Mouse (Mus musculus): ENCODE data around the gene Gal3st1. TPM values are rescaled to one million over a fixed set of nuclear protein-coding genes. Genes with fewer than 3 reads are reported as not detected.

The Gal3st1 gene
- polyA plus RNA-seq, 1 experiment from 2014 or later = 17.4 TPM

- 0 out of 2 replicates have a peak, but pooled peaks cover 14% of the 10 kb centered on the region for H3K27me3 ChIP-seq (replicated peaks; ENCODE audit: control insufficient read depth, insufficient read depth, low read length)
- H3K4me1 ChIP-seq (replicated peaks; ENCODE audit: control insufficient read depth, insufficient read depth, low read length) = no peaks in the 10 kb centered on the region
- H3K9ac ChIP-seq (ENCODE audit: low read length) = no peak overlapping the region
- no peak overlapping the region for H3K4me2 ChIP-seq (ENCODE audit: low read length)
- no peaks in the 10 kb centered on the region for H3K36me3 ChIP-seq (ENCODE audit: control insufficient read depth, insufficient read depth, low read length)
- ATAC-seq (replicated peaks; ENCODE audit: low FRiP score, low TSS enrichment, low read depth) (no peak), DNase-seq (ENCODE audit: low spot score) (no peak)
- no peak overlapping the region for H3K4me3 ChIP-seq (ENCODE audit: low read depth, low read length)
- WGBS = 29% methylated on average over 12 of the region's 12 CpGs
- no peak overlapping the region for H3K27ac ChIP-seq (ENCODE audit: low read depth)
- H3K9me3 ChIP-seq (ENCODE audit: control insufficient read depth, low read length) = no peaks in the 10 kb centered on the region
Measured at GRCm38 (mm10) chr11:4031961-4032360, 48.5 kb downstream of the Gal3st1 start.

GRCm38 (mm10) chr11:4033471-4033870 lies 50.0 kb downstream of the Gal3st1 start:
- no peak overlapping the region for H3K4me3 ChIP-seq (ENCODE audit: low read depth, low read length)
- no peak overlapping the region for H3K4me2 ChIP-seq (ENCODE audit: low read length)
- no peak overlapping the region for H3K27ac ChIP-seq (ENCODE audit: low read depth)
- DNase-seq (ENCODE audit: low spot score) = no peak
- H3K36me3 ChIP-seq (ENCODE audit: control insufficient read depth, insufficient read depth, low read length) = no peaks in the 10 kb centered on the region
- H3K27me3 ChIP-seq (replicated peaks; ENCODE audit: control insufficient read depth, insufficient read depth, low read length) = 0 out of 2 replicates have a peak, but pooled peaks cover 14% of the 10 kb centered on the region
- WGBS = 68% methylated on average over 7 of the region's 7 CpGs
- H3K9me3 ChIP-seq (ENCODE audit: control insufficient read depth, low read length) = no peaks in the 10 kb centered on the region
- H3K4me1 ChIP-seq (replicated peaks; ENCODE audit: control insufficient read depth, insufficient read depth, low read length) = no peaks in the 10 kb centered on the region
- no peak overlapping the region for H3K9ac ChIP-seq (ENCODE audit: low read length)
- no peak for ATAC-seq (replicated peaks; ENCODE audit: low FRiP score, low TSS enrichment, low read depth)

DNA sequence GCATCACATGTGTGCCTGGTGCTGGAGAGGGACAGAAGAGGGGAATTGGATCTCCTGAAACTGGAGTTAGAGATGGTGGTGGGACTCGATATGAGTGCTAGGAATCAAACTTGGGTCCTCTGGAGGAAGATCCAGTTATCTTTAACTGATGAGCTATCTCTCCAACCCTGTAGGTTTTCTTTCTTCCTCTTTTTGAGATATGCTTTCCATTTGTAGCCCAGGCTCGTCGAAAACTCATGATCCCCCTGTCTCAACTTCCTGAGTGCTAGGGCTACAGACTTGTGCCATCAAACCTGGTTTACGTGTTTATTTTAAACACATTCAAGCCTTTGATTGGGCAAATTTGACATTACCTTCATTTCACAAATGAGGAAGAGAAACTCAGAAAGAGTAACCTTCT lies 50.7 kb downstream of the Gal3st1 start:
- H3K27me3 ChIP-seq (replicated peaks; ENCODE audit: control insufficient read depth, insufficient read depth, low read length) = 0 out of 2 replicates have a peak, but pooled peaks cover 14% of the 10 kb centered on the region
- ATAC-seq (replicated peaks; ENCODE audit: low FRiP score, low TSS enrichment, low read depth) (no peak), DNase-seq (ENCODE audit: low spot score) (no peak)
- no peaks in the 10 kb centered on the region for H3K36me3 ChIP-seq (ENCODE audit: control insufficient read depth, insufficient read depth, low read length)
- no peak overlapping the region for H3K4me2 ChIP-seq (ENCODE audit: low read length)
- no peaks in the 10 kb centered on the region for H3K4me1 ChIP-seq (replicated peaks; ENCODE audit: control insufficient read depth, insufficient read depth, low read length)
- no peak overlapping the region for H3K4me3 ChIP-seq (ENCODE audit: low read depth, low read length)
- H3K9me3 ChIP-seq (ENCODE audit: control insufficient read depth, low read length) = no peaks in the 10 kb centered on the region
- no peak overlapping the region for H3K9ac ChIP-seq (ENCODE audit: low read length)
- WGBS = 87% methylated on average over 4 of the region's 4 CpGs
- no peak overlapping the region for H3K27ac ChIP-seq (ENCODE audit: low read depth)

DNA sequence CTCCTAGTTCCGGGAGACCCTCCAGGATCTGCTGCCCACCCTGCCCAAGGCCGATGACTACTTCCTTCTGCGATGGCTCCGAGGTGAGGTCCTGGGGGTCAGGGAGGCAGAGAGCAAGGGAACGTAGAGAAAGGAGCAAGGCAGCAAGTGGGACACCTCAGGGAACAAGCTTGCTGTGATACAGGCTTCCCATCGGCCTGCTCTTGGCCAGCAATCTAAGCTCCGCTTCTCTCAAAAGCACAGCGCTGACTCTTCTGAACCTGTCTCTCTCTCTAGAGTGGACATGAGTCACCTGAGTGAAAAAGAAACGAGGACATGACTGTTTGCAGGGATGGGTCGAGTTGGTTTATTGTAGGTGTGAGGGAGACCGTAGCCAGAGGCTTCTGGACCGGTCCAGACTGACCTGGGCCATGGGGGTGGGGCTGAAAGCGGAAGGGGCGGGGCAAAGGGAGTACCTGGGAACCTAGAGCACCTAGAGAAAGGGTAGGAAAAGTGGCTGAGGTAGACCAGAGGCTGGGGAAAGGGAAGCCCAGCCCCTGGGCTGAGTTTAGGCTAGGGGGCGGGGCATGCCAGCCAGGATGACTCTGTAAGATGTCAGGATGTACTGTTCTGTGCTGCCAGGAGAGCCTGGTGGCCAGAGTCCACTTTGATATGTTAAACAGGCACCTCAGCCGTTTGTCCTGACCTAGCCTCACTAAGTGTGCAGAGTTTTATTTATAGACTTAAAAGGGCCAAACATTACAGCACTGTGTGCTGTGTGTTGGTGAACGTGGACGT lies 51.9 kb downstream of the Gal3st1 start:
- Histone ChIP-seq H3K4me1 (replicated peaks; ENCODE audit: control insufficient read depth, insufficient read depth, low read length) (no peaks in the 10 kb centered on the region), H3K27ac (ENCODE audit: low read depth) (no peak overlapping the region), H3K36me3 (ENCODE audit: control insufficient read depth, insufficient read depth, low read length) (no peaks in the 10 kb centered on the region), H3K4me2 (ENCODE audit: low read length) (no peak overlapping the region), H3K4me3 (ENCODE audit: low read depth, low read length) (no peak overlapping the region), H3K9ac (ENCODE audit: low read length) (no peak overlapping the region), H3K9me3 (ENCODE audit: control insufficient read depth, low read length) (no peaks in the 10 kb centered on the region), H3K27me3 (replicated peaks; ENCODE audit: control insufficient read depth, insufficient read depth, low read length) (0 out of 2 replicates have a peak, but pooled peaks cover 14% of the 10 kb centered on the region)
- no peak; the same call in 1 of the 2 replicates for ATAC-seq (replicated peaks; ENCODE audit: low FRiP score, low TSS enrichment, low read depth)
- 53% methylated on average over 18 of the region's 18 CpGs for WGBS
- DNase-seq (ENCODE audit: low spot score) = no peak

GRCm38 (mm10) chr11:4035916-4036315 lies 52.5 kb downstream of the Gal3st1 start:
- Histone ChIP-seq H3K4me2 (ENCODE audit: low read length) (no peak overlapping the region), H3K27me3 (replicated peaks; ENCODE audit: control insufficient read depth, insufficient read depth, low read length) (0 out of 2 replicates have a peak, but pooled peaks cover 14% of the 10 kb centered on the region), H3K36me3 (ENCODE audit: control insufficient read depth, insufficient read depth, low read length) (no peaks in the 10 kb centered on the region), H3K4me1 (replicated peaks; ENCODE audit: control insufficient read depth, insufficient read depth, low read length) (no peaks in the 10 kb centered on the region), H3K27ac (ENCODE audit: low read depth) (no peak overlapping the region), H3K4me3 (ENCODE audit: low read depth, low read length) (no peak overlapping the region), H3K9me3 (ENCODE audit: control insufficient read depth, low read length) (no peaks in the 10 kb centered on the region), H3K9ac (ENCODE audit: low read length) (no peak overlapping the region)
- DNase-seq (ENCODE audit: low spot score) (no peak), ATAC-seq (replicated peaks; ENCODE audit: low FRiP score, low TSS enrichment, low read depth) (no peak)
- WGBS = 87% methylated on average over 6 of the region's 6 CpGs

- H3K9ac ChIP-seq (ENCODE audit: low read length) = no peak overlapping the region
- H3K27me3 ChIP-seq (replicated peaks; ENCODE audit: control insufficient read depth, insufficient read depth, low read length) = 0 out of 2 replicates have a peak, but pooled peaks cover 8% of the 10 kb centered on the region
- DNase-seq (ENCODE audit: low spot score) (no peak), ATAC-seq (replicated peaks; ENCODE audit: low FRiP score, low TSS enrichment, low read depth) (no peak)
- no peaks in the 10 kb centered on the region for H3K4me1 ChIP-seq (replicated peaks; ENCODE audit: control insufficient read depth, insufficient read depth, low read length)
- H3K9me3 ChIP-seq (ENCODE audit: control insufficient read depth, low read length) = no peaks in the 10 kb centered on the region
- no peak overlapping the region for H3K4me2 ChIP-seq (ENCODE audit: low read length)
- no peak overlapping the region for H3K27ac ChIP-seq (ENCODE audit: low read depth)
- no peaks in the 10 kb centered on the region for H3K36me3 ChIP-seq (ENCODE audit: control insufficient read depth, insufficient read depth, low read length)
- WGBS = 70% methylated on average over 9 of the region's 9 CpGs
- no peak overlapping the region for H3K4me3 ChIP-seq (ENCODE audit: low read depth, low read length)
Measured at GRCm38 (mm10) chr11:4036365-4037084, 53.1 kb downstream of the Gal3st1 start.

- DNase-seq (ENCODE audit: low spot score) = no peak
Measured at GRCm38 (mm10) chr11:4039951-4040350, 56.5 kb downstream of the Gal3st1 start.

DNA sequence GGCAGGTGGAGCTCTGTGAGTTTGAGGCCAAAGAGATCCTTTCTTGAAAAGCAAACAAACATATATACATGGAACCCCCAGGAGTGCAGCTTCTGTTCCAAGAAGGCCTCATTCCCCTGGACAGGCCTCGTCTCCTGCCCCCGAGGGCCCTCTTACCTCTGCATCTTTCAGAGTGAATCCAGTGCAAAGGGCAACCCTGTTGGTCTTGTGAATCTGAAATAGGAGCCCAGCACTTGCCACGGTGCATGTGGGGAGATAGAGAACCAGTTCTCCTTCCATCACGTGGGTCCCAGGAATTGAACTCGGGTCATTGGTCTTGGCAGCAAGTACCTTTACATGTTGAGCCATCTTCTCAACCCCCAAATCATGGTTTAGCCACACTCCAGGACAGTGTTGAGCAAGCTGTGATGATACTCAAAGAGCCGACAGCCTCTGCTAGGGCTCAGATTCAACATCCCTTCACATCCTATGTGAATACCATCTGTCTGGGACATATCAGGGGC lies 57.7 kb downstream of the Gal3st1 start:
- Histone ChIP-seq H3K36me3 (ENCODE audit: control insufficient read depth, insufficient read depth, low read length) (no peaks in the 10 kb centered on the region), H3K4me3 (ENCODE audit: low read depth, low read length) (no peak overlapping the region)

More at GRCm38 (mm10) chr11:4039951-4040350, 56.5 kb downstream of the Gal3st1 start:
- no peaks in the 10 kb centered on the region for H3K9me3 ChIP-seq (ENCODE audit: control insufficient read depth, low read length)
- H3K4me2 ChIP-seq (ENCODE audit: low read length) = no peak overlapping the region
- no peaks in the 10 kb centered on the region for H3K36me3 ChIP-seq (ENCODE audit: control insufficient read depth, insufficient read depth, low read length)
- no peak overlapping the region for H3K4me3 ChIP-seq (ENCODE audit: low read depth, low read length)
- no peak overlapping the region for H3K27ac ChIP-seq (ENCODE audit: low read depth)
- no peak for ATAC-seq (replicated peaks; ENCODE audit: low FRiP score, low TSS enrichment, low read depth)
- no peak overlapping the region for H3K9ac ChIP-seq (ENCODE audit: low read length)
- H3K4me1 ChIP-seq (replicated peaks; ENCODE audit: control insufficient read depth, insufficient read depth, low read length) = no peaks in the 10 kb centered on the region
- H3K27me3 ChIP-seq (replicated peaks; ENCODE audit: control insufficient read depth, insufficient read depth, low read length) = no peaks in the 10 kb centered on the region
- 88% methylated on average over 4 of the region's 4 CpGs for WGBS

More for the DNA sequence above, 57.7 kb downstream of the Gal3st1 start:
- DNase-seq (ENCODE audit: low spot score) (no peak), ATAC-seq (replicated peaks; ENCODE audit: low FRiP score, low TSS enrichment, low read depth) (no peak)
- no peaks in the 10 kb centered on the region for H3K4me1 ChIP-seq (replicated peaks; ENCODE audit: control insufficient read depth, insufficient read depth, low read length)
- no peak overlapping the region for H3K27ac ChIP-seq (ENCODE audit: low read depth)
- 73% methylated on average over 6 of the region's 6 CpGs for WGBS
- H3K4me2 ChIP-seq (ENCODE audit: low read length) = no peak overlapping the region
- no peak overlapping the region for H3K9ac ChIP-seq (ENCODE audit: low read length)
- no peaks in the 10 kb centered on the region for H3K27me3 ChIP-seq (replicated peaks; ENCODE audit: control insufficient read depth, insufficient read depth, low read length)
- H3K9me3 ChIP-seq (ENCODE audit: control insufficient read depth, low read length) = no peaks in the 10 kb centered on the region

All from intestine, embryonic 14.5 days (tissue).